Mouse (Mus musculus) Muller cell, postnatal 12 days (primary cell): ENCODE measurements around the gene Anxa7.

Experiments
- DNase-seq: peaks from one replicate; pipeline ENCODE4 v3.0.0-alpha.2; 2015; ENCODE audit errors: inconsistent ontology term

The Anxa7 gene

GRCm38 (mm10) chr14:20479291-20480194 lies at the start of gene Anxa7:
TSS of gene Anxa7 (minus strand) at chr14:20480133.
- peak; percentile 84 for DNase-seq

DNA sequence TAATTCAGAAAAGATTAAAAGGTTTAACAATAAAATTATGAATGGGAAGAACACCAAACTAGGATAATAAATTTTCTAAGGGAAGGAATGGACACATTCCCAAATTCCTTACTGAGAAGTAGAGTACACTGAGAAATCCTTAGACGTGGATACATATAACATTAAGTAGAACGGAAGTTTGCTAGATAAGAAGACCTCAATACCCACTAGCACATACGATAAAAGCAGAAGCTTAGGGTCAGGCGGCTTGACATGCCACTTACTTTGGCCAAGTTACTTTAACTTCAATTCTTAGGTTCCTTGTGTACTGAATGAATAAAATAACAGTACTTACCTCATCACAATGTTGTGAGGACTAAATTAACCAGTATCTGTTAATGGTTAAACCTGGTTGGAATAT lies 49.7 kb upstream of the Anxa7 start:
- DNase-seq, result no peak

- no peak for DNase-seq
Observed at GRCm38 (mm10) chr14:20520179-20520578, 40.2 kb upstream of the Anxa7 start.

DNA sequence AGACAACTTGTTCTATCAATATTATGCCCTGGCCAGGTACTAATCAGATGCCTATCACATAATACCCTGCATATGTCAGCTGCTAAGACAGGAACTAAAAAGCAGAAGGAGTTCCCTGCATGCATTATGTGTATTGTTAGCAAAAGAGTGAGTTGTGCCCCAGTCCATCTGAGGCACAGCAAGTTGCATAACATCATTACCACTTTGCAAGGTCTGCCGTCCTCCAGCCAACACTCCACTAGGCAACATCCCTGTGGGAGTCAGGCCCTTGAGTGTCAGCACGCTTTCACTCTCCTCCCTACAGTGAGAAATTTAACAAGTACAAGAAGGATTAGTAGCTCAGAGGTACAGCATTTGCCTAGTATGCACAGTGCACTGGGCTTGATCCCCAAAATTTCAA lies 28.5 kb upstream of the Anxa7 start:
- DNase-seq, result no peak

DNA sequence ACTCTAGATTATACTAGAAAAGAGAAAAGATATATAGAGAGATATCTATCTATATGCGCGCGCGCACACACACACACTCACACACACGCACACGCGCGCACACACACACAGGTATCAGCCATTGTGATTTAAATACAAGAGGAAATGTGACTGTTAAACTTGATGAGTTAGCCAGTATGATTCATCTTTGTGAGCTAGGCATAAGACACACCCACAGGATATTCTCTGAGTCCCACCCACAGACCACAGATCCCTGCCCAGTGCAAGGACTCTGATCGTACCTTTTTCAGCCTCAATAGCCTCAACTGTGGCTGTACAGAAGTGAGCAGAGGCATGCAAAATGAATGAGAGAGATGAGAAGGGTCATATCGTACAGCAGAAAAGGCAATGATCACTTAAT lies 23.0 kb upstream of the Anxa7 start:
- DNase-seq, result peak; percentile 11

DNA sequence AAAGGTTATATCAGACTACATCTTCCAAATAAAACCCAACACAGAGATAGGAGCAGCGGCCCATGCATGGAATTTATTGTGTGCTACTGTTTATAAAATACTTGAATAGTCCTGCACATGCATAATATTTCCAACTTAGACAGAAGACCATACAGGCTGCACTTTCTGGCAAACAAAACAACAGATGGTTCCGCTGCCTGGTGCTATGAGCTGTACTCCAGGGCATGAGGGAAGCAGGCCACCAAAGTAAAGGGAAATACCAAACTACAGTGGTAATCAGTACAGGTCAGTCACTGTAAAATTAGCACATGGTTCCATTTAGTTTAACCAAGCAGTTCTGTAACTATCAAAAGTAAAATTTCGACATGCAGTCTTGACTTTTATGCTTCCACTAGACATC lies 20.0 kb upstream of the Anxa7 start:
- peak; percentile 46 for DNase-seq

DNA sequence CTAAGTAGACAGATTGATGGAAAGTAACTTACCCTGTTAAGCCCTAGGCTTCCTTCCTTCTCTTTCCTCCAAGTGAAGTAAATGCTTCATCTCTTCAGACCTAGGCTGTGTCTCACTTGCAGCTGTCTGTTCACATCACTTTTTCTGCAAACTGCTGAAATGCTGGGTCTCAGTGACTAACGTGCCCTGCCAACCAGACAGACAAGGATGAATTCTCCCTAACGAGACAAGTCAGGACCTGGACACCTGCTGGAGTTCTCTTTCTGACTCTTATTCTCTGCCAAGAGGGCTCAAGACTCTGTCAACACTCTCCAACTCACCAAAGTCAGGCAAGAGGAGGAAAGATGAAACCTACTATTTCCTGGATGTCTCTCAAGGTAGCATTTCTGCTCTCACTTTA lies 16.7 kb upstream of the Anxa7 start, which contains the start of gene Mss51:
Gene Mss51 (minus strand): TSS at position 299 of the 400 bp plus-strand sequence.
- no peak for DNase-seq

DNA sequence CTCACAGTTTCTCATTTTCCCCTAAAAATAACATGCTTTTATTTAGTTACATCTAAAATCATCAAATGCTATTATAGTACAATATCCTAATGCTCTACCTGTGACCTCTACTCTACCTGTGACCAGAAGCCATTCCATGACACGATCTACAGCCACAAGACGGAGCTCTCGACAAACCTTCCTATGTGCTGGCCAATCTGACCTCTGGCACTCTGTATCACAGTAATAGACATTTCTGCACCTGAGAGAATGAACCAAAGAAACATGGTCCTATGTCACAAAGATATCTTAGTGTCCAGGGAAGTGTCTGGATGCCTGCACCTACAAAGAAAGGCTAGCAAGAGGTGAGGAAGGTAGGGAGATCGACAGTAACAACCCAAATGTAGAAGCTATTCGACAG lies 6.1 kb upstream of the Anxa7 start:
- no peak for DNase-seq

DNA sequence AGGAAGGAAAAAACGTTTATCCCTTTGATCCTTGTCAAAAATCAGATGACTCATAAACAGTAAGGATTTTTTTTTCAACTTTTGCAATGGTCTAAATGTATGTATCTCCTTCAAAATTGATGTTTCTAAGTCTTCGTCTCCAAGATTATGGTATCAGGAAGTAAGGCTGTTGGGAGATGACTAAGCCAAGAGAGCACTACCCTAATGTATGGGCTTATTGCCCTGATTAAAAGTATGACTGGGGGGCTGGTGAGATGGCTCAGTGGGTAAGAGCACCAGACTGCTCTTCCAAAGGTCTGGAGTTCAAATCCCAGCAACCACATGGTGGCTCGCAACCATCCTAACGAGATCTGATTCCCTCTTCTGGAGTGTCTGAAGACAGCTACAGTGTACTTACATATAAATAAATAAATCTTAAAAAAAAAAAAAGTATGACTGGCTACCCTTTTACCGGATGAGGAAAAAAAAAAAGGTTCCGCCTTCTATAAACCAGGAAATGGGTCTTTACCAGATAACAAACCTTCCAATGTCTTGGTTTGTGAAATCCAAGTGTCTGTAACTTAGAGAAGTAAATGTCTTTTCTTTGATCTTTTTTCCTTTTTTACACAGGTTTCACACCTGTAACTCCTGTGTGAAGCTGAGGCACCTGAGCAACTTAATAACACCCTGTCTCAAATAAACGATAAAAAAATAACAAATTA lies 2.3 kb upstream of the Anxa7 start:
- no peak for DNase-seq

GRCm38 (mm10) chr14:20481211-20481610 lies 1.3 kb upstream of the Anxa7 start:
- DNase-seq, result no peak

DNA sequence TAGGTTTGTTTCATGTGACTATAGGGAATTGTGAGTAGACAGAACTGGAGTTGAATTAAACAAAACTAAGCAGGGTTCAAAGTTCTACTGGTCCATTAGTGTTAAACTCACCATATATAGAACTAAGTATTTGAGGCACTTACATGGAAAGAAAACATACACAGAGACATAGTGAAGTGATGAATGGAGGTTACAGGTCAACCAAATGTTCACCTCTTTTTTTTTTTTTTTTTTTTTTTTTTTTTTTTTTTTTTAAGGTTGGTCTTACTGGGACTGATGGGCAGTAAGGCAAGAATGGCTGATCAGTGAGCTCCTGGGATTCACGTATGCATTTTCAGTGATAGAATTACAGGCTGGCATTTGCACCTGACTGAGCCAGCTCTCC lies 254 bp upstream of the Anxa7 start:
- no peak for DNase-seq

GRCm38 (mm10) chr14:20478801-20479200 lies 1.1 kb downstream of the Anxa7 start:
- DNase-seq, result peak; percentile 84

GRCm38 (mm10) chr14:20478385-20478784 lies 1.5 kb downstream of the Anxa7 start:
- no peak for DNase-seq

GRCm38 (mm10) chr14:20477261-20478025 lies 2.5 kb downstream of the Anxa7 start:
- DNase-seq, result no peak

- no peak for DNase-seq
Observed at GRCm38 (mm10) chr14:20460216-20460615, 19.7 kb downstream of the Anxa7 start.

GRCm38 (mm10) chr14:20458378-20458777 lies 21.6 kb downstream of the Anxa7 start:
- no peak for DNase-seq

DNA sequence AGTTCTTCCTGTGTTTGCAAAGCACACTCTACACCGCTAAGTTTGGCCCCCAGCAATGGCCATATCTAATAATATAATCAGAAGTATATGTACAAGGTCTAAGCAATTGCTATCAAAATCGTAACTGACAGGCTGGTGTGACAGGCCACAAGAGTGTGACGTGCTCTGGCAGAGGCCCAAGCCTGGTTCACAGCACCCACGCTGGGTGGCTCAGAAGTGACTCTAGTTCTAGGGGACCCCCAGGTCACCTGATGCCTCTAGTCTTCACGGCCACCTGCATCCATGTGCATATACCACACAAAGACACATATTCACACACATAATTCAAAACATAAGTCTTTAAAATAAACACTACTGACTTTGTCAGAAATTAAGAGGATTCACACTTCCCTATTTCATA lies 27.0 kb downstream of the Anxa7 start:
- DNase-seq, result no peak

DNA sequence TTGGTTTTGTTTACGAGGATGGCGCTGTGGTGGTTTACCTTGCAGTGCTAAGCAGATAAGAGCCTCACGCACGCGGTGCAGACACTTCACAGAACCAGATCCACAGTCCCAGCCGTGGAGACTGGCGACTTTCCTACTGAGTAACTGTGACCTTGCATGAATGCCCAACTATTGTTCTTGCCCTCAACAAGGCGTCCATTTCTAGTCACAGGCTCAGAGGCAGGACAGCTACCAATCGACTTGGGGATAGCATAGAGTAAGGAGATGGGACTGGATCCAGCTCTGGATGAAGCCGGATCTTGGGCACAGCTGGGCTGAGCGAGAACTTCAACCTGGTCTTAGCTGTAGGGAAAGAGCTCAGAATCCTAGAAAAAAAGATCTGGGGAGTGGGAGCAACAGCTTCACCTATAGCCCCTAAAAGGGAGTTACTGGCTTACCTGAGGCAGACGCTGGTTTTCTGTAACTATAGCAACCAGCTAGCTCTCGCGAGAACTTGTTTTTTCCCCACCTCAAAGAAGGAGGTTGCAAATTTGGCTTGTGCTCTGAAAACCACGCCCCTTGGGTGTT lies 28.1 kb downstream of the Anxa7 start, which contains the start of gene Cfap70:
Gene Cfap70 (minus strand): TSS at position 462 of the 567 bp plus-strand sequence.
- peak; percentile 62 for DNase-seq

DNA sequence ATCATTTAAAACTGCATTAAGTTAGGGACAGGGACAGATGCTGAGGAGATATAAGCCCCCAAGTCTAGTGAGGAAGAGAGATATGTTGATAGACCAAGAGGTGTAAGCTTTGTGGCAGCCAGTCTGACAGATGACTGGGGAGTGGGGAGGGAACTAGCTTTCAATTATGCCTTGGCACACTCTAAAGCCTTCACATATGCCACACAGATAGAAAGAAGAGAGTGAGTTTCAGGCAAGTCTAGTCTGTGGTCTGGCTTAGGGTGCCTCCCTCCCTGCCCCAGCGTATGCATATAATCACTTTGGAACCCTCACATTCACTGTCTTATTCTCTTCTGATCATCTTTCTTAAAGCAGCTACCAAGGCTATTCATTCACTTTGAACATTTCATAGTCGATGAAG lies 28.6 kb downstream of the Anxa7 start:
- no peak for DNase-seq

DNA sequence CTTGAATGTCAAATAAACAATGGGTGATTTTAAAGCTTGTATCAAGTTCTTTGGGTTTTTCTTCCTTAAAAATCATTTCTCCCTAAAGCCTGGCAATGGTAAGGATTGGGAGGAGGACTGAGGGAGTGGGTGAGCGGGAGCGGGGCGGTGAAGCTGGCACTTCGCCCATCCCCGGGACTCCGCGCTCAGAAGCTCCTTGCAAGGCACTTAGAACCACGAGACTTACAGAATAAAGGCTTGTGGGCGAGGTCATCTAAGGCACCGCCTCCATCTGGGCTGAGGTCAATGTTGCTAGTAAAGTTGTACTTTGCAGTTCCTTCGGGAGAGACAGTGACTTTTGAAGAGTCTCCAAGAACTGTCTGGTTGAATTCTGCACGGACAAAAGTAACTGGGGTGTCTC lies 32.7 kb downstream of the Anxa7 start:
- no peak for DNase-seq

DNA sequence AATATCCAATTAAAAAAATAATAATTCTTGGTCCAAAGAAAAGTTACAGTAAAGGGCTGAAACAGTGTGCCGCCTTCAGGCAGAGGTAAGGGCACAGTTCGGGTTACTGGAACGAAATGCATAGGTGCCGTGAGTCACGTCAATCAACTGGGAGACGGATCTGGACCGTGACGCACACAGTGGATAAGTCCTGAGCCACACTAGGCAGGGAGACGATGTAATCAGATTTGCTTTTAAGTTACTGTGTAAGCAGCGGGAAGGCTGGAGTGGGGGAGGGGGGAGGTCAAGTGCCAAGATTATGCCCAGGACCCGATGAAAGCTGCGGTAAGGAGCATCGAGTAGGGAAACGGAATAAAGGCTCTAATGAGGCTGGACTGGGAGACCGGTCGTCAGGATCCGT lies 37.7 kb downstream of the Anxa7 start:
- no peak for DNase-seq

- no peak for DNase-seq
Observed at GRCm38 (mm10) chr14:20436976-20437375, 43.0 kb downstream of the Anxa7 start.
